Mouse (Mus musculus) spleen, adult 2 months (tissue): ENCODE measurements around the gene Akap10.

Experiments
- CTCF ChIP-seq: fragments of 200-500 bp; IDR thresholded peaks from 2 replicates; pipeline ENCODE4 v1.5.1; 2011; ENCODE audit warnings: mild to moderate bottlenecking, inconsistent platforms; ENCODE audit not compliant: insufficient read depth, insufficient read length, insufficient replicate concordance; ENCODE audit errors: extremely low read depth
- POLR2A ChIP-seq: fragments of 200-500 bp; IDR thresholded peaks from 2 replicates; pipeline ENCODE4 v1.6.1; 2011; ENCODE audit warnings: low read depth, low read length, inconsistent platforms

DNA sequence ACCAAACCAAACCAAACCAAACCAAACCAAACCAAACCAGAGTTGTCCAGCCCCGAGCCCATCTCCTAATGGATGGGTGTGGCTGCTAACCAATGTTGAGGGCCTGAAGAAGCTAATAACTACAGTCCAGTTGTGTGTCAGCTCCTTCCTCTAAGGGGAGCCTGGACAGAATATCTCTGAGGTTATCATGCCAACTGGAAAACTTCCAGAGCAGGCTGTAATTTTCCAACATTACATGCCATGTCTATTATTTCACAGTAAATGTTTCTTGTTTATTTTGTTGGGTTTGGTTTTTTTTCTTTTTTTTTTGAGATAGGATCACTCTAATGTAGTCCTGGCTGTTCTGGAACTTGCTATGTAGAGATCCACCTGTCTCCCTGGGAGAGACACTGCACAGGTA lies 70.7 kb downstream of the Akap10 start:
- no peak for TF ChIP-seq POLR2A
- TF ChIP-seq CTCF: no peak
